Mouse (Mus musculus): Measurements from ENCODE around the gene Slc4a1ap. TPM values are rescaled to one million over a fixed set of nuclear protein-coding genes. Genes with fewer than 3 reads are reported as not detected.

Slc4a1ap gene
- total RNA-seq, 2 experiments from 2014 or later: 20.4 to 20.7 TPM

- intact Hi-C loops (cut with DNase I): loop anchor here (2.0 kb wide), 1 partner anchor 598 kb away; no protein-coding TSS in a partner anchor
- DNase-seq: no peak
Observed at GRCm38 (mm10) chr5:31598579-31598978, 71.8 kb downstream of the Slc4a1ap start.

DNA sequence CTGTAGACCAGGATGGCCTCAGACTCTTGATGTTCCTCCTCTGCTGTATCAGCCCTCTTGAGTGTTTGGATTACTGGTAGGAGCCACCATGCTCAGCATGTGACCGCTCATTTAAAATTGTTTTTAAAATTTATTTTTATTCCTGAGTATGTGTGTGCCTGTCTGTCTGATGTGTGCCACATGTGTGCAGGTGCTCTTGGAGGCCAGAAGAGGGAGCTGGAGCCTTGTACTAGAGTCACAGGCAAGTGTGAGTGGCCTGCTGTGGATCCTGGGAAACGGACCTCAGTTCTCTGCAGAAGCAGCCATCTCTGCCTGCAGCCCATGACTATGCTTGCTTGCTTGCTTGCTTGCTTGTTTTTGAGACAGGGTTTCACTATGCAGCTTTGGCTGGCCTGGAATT, 72.4 kb downstream of the Slc4a1ap start:
- intact Hi-C loops (cut with DNase I): loop anchor here (2.0 kb wide), 1 partner anchor 598 kb away; no protein-coding TSS in a partner anchor
- DNase-seq: no peak

DNA sequence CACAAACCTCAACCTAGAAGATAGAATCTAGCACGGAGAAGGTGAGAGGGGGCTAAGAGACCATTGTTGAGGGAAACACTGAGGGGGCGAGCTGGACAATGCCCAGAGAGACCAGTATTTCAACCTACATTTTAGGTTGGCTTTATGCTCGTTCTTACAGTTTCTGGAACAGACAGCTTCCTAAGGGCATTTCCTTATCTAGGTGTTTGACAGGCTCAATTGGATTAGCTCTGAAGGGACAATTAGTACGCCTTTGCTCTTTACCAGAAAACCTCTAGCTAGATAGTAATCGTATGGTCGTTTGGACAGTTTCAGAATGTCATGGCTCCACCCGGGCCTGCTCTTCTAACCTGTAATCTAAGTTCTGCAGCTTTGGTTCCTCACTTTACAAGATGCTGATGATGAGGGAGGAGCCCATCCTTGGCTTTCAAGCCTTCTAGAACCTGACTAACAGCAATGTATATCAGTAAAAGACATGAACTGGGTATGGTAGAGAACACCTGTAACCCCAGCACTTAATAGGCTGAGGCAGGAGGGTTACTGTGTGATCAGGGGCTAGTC, 74.4 kb downstream of the Slc4a1ap start:
- DNase-seq: no peak
- intact Hi-C loops (cut with DNase I): no loop called here

- intact Hi-C loops (cut with DNase I): no loop called here
- peak; percentile 55 to 70 for DNase-seq
Observed at GRCm38 (mm10) chr5:31602377-31602776, 75.6 kb downstream of the Slc4a1ap start.

DNA sequence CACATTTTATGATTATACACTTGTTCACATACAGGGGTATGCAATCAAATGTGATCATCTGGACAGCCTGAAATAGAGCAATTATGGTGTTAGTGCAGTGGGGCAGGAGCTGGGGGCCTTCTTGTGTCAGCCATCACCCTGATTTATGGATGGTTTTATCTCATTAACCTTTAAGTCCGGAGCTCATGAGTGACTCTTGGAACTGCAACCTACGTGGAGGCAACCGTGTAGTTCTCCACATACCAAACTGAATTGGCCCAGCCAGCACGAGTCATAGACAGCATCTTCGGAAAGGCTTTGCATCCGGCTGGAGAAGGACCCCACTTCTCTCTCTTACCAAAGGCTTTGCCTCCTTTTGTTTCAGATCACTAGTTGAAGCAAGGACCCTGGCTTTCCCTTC, 77.0 kb downstream of the Slc4a1ap start:
- no peak for DNase-seq
- intact Hi-C loops (cut with DNase I): no loop called here

- intact Hi-C loops (cut with DNase I): no loop called here
- peak; percentile 44 to 80 for DNase-seq
Observed at GRCm38 (mm10) chr5:31606151-31606550, 79.4 kb downstream of the Slc4a1ap start.

Other genes with a start within 250 kb of the Slc4a1ap start
- gene Ift172, start 235.9 kb upstream of the Slc4a1ap start, total RNA-seq (2021): 10 to 100 TPM; 20.3 to 26.3 TPM
- 1 to 10 TPM in 1 of 2 experiments, under 1 TPM in 1; 0.74 to 1.3 TPM for gene Fndc4, start 230.9 kb upstream of the Slc4a1ap start, total RNA-seq (2021)
- not detected for gene Gckr, start 229.6 kb upstream of the Slc4a1ap start, total RNA-seq (2021)
- gene Zfp512, start 74.6 kb upstream of the Slc4a1ap start, total RNA-seq (2021): 10 to 100 TPM in 1 of 2 experiments, 1 to 10 TPM in 1; 9.7 to 13.1 TPM
- not detected for gene 4930548H24Rik, start 41.3 kb upstream of the Slc4a1ap start, total RNA-seq (2021)
- gene Gpn1, start 32.3 kb upstream of the Slc4a1ap start, total RNA-seq (2021): 10 to 100 TPM; 14.9 to 17.5 TPM
- 10 to 100 TPM in 1 of 2 experiments, 1 to 10 TPM in 1; 9.0 to 10.3 TPM for gene Supt7l, start 812 bp downstream of the Slc4a1ap start, total RNA-seq (2021)
- gene Mrpl33, start 69.9 kb downstream of the Slc4a1ap start, total RNA-seq (2021): 100 to 1,000 TPM; 233 to 261 TPM
- gene Rbks, start 170.6 kb downstream of the Slc4a1ap start, total RNA-seq (2021): 1 to 10 TPM; 3.3 to 3.9 TPM
- 10 to 100 TPM; 24.9 to 30.9 TPM for gene Babam2, start 170.7 kb downstream of the Slc4a1ap start, total RNA-seq (2021)